ENCODE assay signal across 8 mouse cellular contexts in the genomic region with DNA sequence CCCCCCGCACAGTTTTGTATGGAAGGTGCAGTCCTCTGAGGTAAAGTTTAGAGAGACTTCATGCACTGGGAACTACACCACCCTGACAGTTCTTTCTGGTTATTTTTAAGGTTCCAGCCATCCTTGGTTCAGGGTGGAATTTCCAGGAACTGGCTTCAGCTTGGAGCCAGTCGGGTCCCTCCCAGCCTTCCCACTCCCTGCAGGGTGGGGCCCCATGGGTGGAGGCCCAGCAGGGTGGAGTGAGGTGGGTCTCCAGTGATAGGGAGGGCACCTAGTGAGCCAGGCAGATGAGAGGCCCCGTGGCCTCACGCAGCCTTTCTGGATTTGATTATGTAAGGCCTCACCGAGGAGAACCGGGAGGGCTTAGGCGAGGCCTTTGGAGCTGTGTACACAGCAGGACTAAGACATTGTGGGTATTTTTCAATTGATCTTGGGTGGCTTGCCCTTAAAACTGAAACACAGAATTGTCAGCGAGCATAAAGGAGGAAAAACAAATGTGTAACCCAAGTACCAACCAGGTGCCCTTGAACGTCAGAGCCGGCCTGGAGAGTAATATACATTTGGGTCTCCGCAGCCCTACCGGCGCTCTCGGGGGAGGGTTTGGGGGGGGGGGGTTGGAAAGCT. TPM values are rescaled to one million over a fixed set of nuclear protein-coding genes. Genes with fewer than 3 reads are reported as not detected.
A peak's percentile ranks its signal among the peaks of the same experiment; 100 is the strongest.
DNase-seq lines count a peak whose midpoint lies in the region; ATAC-seq and TF ChIP-seq lines count a peak whose summit lies in the region.

No protein-coding gene starts in this region.

- H3K4me1 ChIP-seq in embryonic facial prominence, embryonic 15.5 days: peaks cover 84% of the 10 kb centered on the region
- H3K4me1 ChIP-seq in heart, postnatal 0 days (ENCODE audit: control insufficient read depth, insufficient read depth): peaks cover 57% of the 10 kb centered on the region
- peaks cover 26% of the 10 kb centered on the region for H3K4me1 ChIP-seq in stomach, postnatal 0 days (replicated peaks; ENCODE audit: control insufficient read depth, insufficient read depth)

- TF ChIP-seq CTCF in heart, postnatal 0 days (IDR thresholded peaks at IDR 0.05; ENCODE audit: low read depth): no peak
- no peak for TF ChIP-seq CTCF in stomach, postnatal 0 days (IDR thresholded peaks at IDR 0.05; ENCODE audit: low read depth)

- no peaks in the 10 kb centered on the region for H3K9me3 ChIP-seq in embryonic facial prominence, embryonic 15.5 days (replicated peaks)
- H3K9me3 ChIP-seq in heart, postnatal 0 days (replicated peaks; ENCODE audit: control insufficient read depth, low read length): no peaks in the 10 kb centered on the region
- no peaks in the 10 kb centered on the region for H3K9me3 ChIP-seq in stomach, postnatal 0 days (ENCODE audit: control insufficient read depth, low read length)

- no peak for TF ChIP-seq EP300 in heart, postnatal 0 days (IDR thresholded peaks at IDR 0.05; ENCODE audit: low read depth)
- no peak for TF ChIP-seq EP300 in stomach, postnatal 0 days (optimal IDR thresholded peaks at IDR 0.05)

- ATAC-seq in embryonic facial prominence, embryonic 15.5 days (ENCODE audit: insufficient number of reproducible peaks, low FRiP score, low TSS enrichment, low read depth): peak; percentile 79
- ATAC-seq in heart, postnatal 0 days (ENCODE audit: insufficient read depth, low read depth): peak; percentile 73
- peak; percentile 26 for ATAC-seq in megakaryocyte progenitor cell, adult 5-6 weeks (replicated peaks; ENCODE audit: poor library complexity)
- peak; percentile 88 for ATAC-seq in stomach, postnatal 0 days (ENCODE audit: low FRiP score, low TSS enrichment)

- H3K27me3 ChIP-seq in embryonic facial prominence, embryonic 15.5 days: no peaks in the 10 kb centered on the region
- H3K27me3 ChIP-seq in heart, postnatal 0 days (ENCODE audit: control insufficient read depth, insufficient read depth, low read length): no peaks in the 10 kb centered on the region
- no peaks in the 10 kb centered on the region for H3K27me3 ChIP-seq in stomach, postnatal 0 days (ENCODE audit: control insufficient read depth, insufficient read depth, low read length)

- no peak overlapping the region for H3K9ac ChIP-seq in embryonic facial prominence, embryonic 15.5 days
- H3K9ac ChIP-seq in heart, postnatal 0 days (replicated peaks; ENCODE audit: low read depth, low read length): peak overlapping the region; percentile 56
- peak overlapping the region; percentile 52 for H3K9ac ChIP-seq in stomach, postnatal 0 days (ENCODE audit: low read length)

- 7% methylated on average over 14 of the region's 14 CpGs for WGBS in embryonic facial prominence, embryonic 15.5 days
- WGBS in heart, postnatal 0 days: 11% methylated on average over 13 of the region's 14 CpGs
- WGBS in stomach, postnatal 0 days: 6% methylated on average over 14 of the region's 14 CpGs

- 0 out of 2 replicates have a peak, but pooled peaks cover 3% of the 10 kb centered on the region for H3K36me3 ChIP-seq in embryonic facial prominence, embryonic 15.5 days
- peaks cover 6% of the 10 kb centered on the region; the same call in 1 of the 2 replicates for H3K36me3 ChIP-seq in heart, postnatal 0 days (replicated peaks; ENCODE audit: control insufficient read depth, insufficient read depth, low read length)
- no peaks in the 10 kb centered on the region for H3K36me3 ChIP-seq in stomach, postnatal 0 days (ENCODE audit: control insufficient read depth, insufficient read depth, low read length)

- DNase-seq in CD4-positive helper T cell, adult 2 months (ENCODE audit: low read depth, low spot score): peak; percentile 58
- peak; percentile 76 for DNase-seq in R1 (ENCODE audit: low read depth, low spot score)
- DNase-seq in heart, postnatal 0 days (ENCODE audit: low spot score): peak; percentile 49
- DNase-seq in kidney, postnatal 25 days: peak; percentile 52 to 87
- DNase-seq in stomach, postnatal 0 days (ENCODE audit: low spot score): peak; percentile 89
- DNase-seq in left cerebral cortex, adult 9 months (ENCODE audit: low spot score in 2 of 2): no peak

- peak overlapping the region; percentile 37 for H3K4me2 ChIP-seq in embryonic facial prominence, embryonic 15.5 days (replicated peaks)
- H3K4me2 ChIP-seq in heart, postnatal 0 days (ENCODE audit: low read depth, low read length): peak overlapping the region; percentile 59
- H3K4me2 ChIP-seq in stomach, postnatal 0 days (replicated peaks; ENCODE audit: low read depth): peak overlapping the region; percentile 50

- H3K4me3 ChIP-seq in embryonic facial prominence, embryonic 15.5 days (replicated peaks): peak overlapping the region; percentile 24
- peak overlapping the region; percentile 36 for H3K4me3 ChIP-seq in heart, postnatal 0 days (ENCODE audit: low read depth, low read length)
- H3K4me3 ChIP-seq in stomach, postnatal 0 days (ENCODE audit: low read depth, low read length): peak overlapping the region; percentile 15

- peak overlapping the region; percentile 88 for H3K27ac ChIP-seq in embryonic facial prominence, embryonic 15.5 days (replicated peaks)
- peak overlapping the region; percentile 98 for H3K27ac ChIP-seq in heart, postnatal 0 days (ENCODE audit: low read depth)
- H3K27ac ChIP-seq in stomach, postnatal 0 days (replicated peaks): peak overlapping the region; percentile 96

RNA-seq across cellular contexts. Expression of a gene that starts 8.4 kb away (rescaled TPM):
- polyA plus RNA-seq in embryonic facial prominence, embryonic 15.5 days (2015; fragmentation: Nextera tagmentation; extraction: Ambion mirVana): 92.0 and 94.2 TPM in 2 replicates
- 22.6 and 26.5 TPM in 2 replicates for total RNA-seq in heart, postnatal 0 days (2014; rRNA removed; ENCODE audit: low replicate concordance)
- 33.5 and 37.3 TPM in 2 replicates for polyA plus RNA-seq in heart, postnatal 0 days (2015; fragmentation: Nextera tagmentation; extraction: Ambion mirVana)
- total RNA-seq in megakaryocyte progenitor cell, adult 5-6 weeks (2015): 30.7 and 42.7 TPM in 2 replicates
- 9.4 and 12.5 TPM in 2 replicates for total RNA-seq in megakaryocyte progenitor cell, adult 5-6 weeks (2017)
- 97.5 and 101 TPM in 2 replicates for polyA plus RNA-seq in stomach, postnatal 0 days (2015; fragmentation: Nextera tagmentation; extraction: Ambion mirVana)

Comparison
In these comparisons a context has a peak if more than half of its experiments do, and no peak if none do; other contexts are left out.
1. DNase-seq: peak in CD4-positive helper T cell, adult 2 months (single experiment), R1 (single experiment), heart, postnatal 0 days (single experiment), kidney, postnatal 25 days (2 of 2) and stomach, postnatal 0 days (single experiment); none in left cerebral cortex, adult 9 months (0 of 2).
2. ATAC-seq: peak in every context shown above with its lines; median percentile 88 in stomach, postnatal 0 days; 79 in embryonic facial prominence, embryonic 15.5 days; 73 in heart, postnatal 0 days; 26 in megakaryocyte progenitor cell, adult 5-6 weeks.
3. Peak in every context shown above with its lines, with median percentiles within 50 percentile points of each other: H3K27ac ChIP-seq, H3K4me2 ChIP-seq and H3K4me3 ChIP-seq.